Mouse (Mus musculus) lung, postnatal 4 days (tissue): ENCODE results near the gene Txndc5.

Experiments
- DNase-seq, 2 experiments: peaks; one replicate each; pipeline ENCODE4 v3.0.0; 2021

Gene Txndc5

GRCm38 (mm10) chr13:38525261-38525660, 3.4 kb downstream of the Txndc5 start:
- no peak for DNase-seq

GRCm38 (mm10) chr13:38523231-38523630, 5.4 kb downstream of the Txndc5 start:
- no peak for DNase-seq

- no peak for DNase-seq
These were observed 6.5 kb downstream of the Txndc5 start for GRCm38 (mm10) chr13:38522056-38522654.

- DNase-seq: no peak
These were observed 8.3 kb downstream of the Txndc5 start for GRCm38 (mm10) chr13:38520299-38520698.

GRCm38 (mm10) chr13:38516582-38516981, 12.0 kb downstream of the Txndc5 start:
- no peak for DNase-seq

GRCm38 (mm10) chr13:38515845-38516244, 12.8 kb downstream of the Txndc5 start:
- no peak for DNase-seq

GRCm38 (mm10) chr13:38515431-38515830, 13.2 kb downstream of the Txndc5 start:
- DNase-seq: no peak

GRCm38 (mm10) chr13:38513921-38514320, 14.7 kb downstream of the Txndc5 start:
- DNase-seq: no peak

GRCm38 (mm10) chr13:38511979-38512378, 16.6 kb downstream of the Txndc5 start:
- DNase-seq: peak; percentile 64 to 82

- DNase-seq: no peak
These were observed 18.8 kb downstream of the Txndc5 start for GRCm38 (mm10) chr13:38509681-38510341.

GRCm38 (mm10) chr13:38506936-38507335, 21.7 kb downstream of the Txndc5 start:
- DNase-seq: no peak

- peak; percentile 37 to 49 for DNase-seq
These were observed 22.3 kb downstream of the Txndc5 start for GRCm38 (mm10) chr13:38506320-38506719.

- DNase-seq: peak; percentile 29 to 47
These were observed 25.3 kb downstream of the Txndc5 start for GRCm38 (mm10) chr13:38503137-38503849.

GRCm38 (mm10) chr13:38501314-38501713, 27.3 kb downstream of the Txndc5 start:
- DNase-seq: no peak

GRCm38 (mm10) chr13:38496715-38497114, 31.9 kb downstream of the Txndc5 start:
- DNase-seq: no peak

GRCm38 (mm10) chr13:38486767-38487166, 41.9 kb downstream of the Txndc5 start:
- no peak for DNase-seq

- DNase-seq: no peak
These were observed 43.9 kb downstream of the Txndc5 start for GRCm38 (mm10) chr13:38484701-38485100.

GRCm38 (mm10) chr13:38481021-38481420, 47.6 kb downstream of the Txndc5 start:
- no peak for DNase-seq

GRCm38 (mm10) chr13:38476936-38477335, 51.7 kb downstream of the Txndc5 start:
- DNase-seq: no peak

- DNase-seq: no peak
These were observed 55.1 kb downstream of the Txndc5 start for GRCm38 (mm10) chr13:38473497-38473896.

GRCm38 (mm10) chr13:38472636-38473035, 56.0 kb downstream of the Txndc5 start:
- no peak for DNase-seq

- DNase-seq: no peak
These were observed 57.7 kb downstream of the Txndc5 start for GRCm38 (mm10) chr13:38470882-38471281.

GRCm38 (mm10) chr13:38463410-38463809, 65.2 kb downstream of the Txndc5 start:
- DNase-seq: no peak

- no peak for DNase-seq
These were observed 77.2 kb downstream of the Txndc5 start for GRCm38 (mm10) chr13:38451446-38451845.
